Mouse (Mus musculus): ENCODE measurements around the gene Tmem109. TPM values are rescaled to one million over a fixed set of nuclear protein-coding genes. Genes with fewer than 3 reads are reported as not detected.

Tmem109 gene
- polyA plus RNA-seq, 1 experiment = 223 TPM

- no peak for TF ChIP-seq POLR2AphosphoS2 (IDR thresholded peaks at IDR 0.05; ENCODE audit: insufficient read length, low read depth)
- no peak for TF ChIP-seq SRF (IDR thresholded peaks at IDR 0.05; ENCODE audit: control insufficient read depth, insufficient read length, low read depth)
- TF ChIP-seq E2F4 (IDR thresholded peaks at IDR 0.05; ENCODE audit: insufficient read depth) = no peak
- TF ChIP-seq TCF12 (IDR thresholded peaks at IDR 0.05; ENCODE audit: insufficient read depth, poor library complexity, severe bottlenecking) = no peak
- TF ChIP-seq USF1 (IDR thresholded peaks at IDR 0.05; ENCODE audit: low read depth) = no peak
- no peak for TF ChIP-seq MAX (IDR thresholded peaks at IDR 0.05; ENCODE audit: low read depth)
- no peak for TF ChIP-seq REST (IDR thresholded peaks at IDR 0.05; ENCODE audit: insufficient read depth, insufficient read length)
- no peak for TF ChIP-seq MYOD1 (IDR thresholded peaks at IDR 0.05; ENCODE audit: control insufficient read depth in 1 of 3, insufficient read length in 2 of 3, low read depth in 2 of 3)
- TF ChIP-seq TCF3 (IDR thresholded peaks at IDR 0.05; ENCODE audit: insufficient read length, low read depth) = no peak
- Histone ChIP-seq H3K4me2 (ENCODE audit: low read depth) (peak overlapping the region; percentile 83), H3K27me3 (ENCODE audit: control insufficient read depth, insufficient read depth, insufficient read length) (no peaks in the 10 kb centered on the region), H3K79me2 (ENCODE audit: control insufficient read depth, insufficient read depth) (peaks cover 23% of the 10 kb centered on the region), H3ac (ENCODE audit: control insufficient read depth, insufficient read length) (peak overlapping the region; percentile 55), H3K36me3 (ENCODE audit: control insufficient read depth, insufficient read depth) (peaks cover 27% of the 10 kb centered on the region), H3K4me3 (peak overlapping the region; percentile 76)
Measured at GRCm38 (mm10) chr19:10867946-10868622, 13.7 kb downstream of the Tmem109 start.

GRCm38 (mm10) chr19:10866351-10866750 is 15.4 kb downstream of the Tmem109 start:
- TF ChIP-seq MAX (IDR thresholded peaks at IDR 0.05; ENCODE audit: low read depth) = no peak
- TF ChIP-seq POLR2A (IDR thresholded peaks at IDR 0.05; ENCODE audit: insufficient read length, low read depth) = no peak
- TF ChIP-seq REST (IDR thresholded peaks at IDR 0.05; ENCODE audit: insufficient read depth, insufficient read length) = no peak
- no peak for TF ChIP-seq TCF12 (IDR thresholded peaks at IDR 0.05; ENCODE audit: insufficient read depth, poor library complexity, severe bottlenecking)
- TF ChIP-seq USF1 (IDR thresholded peaks at IDR 0.05; ENCODE audit: low read depth) = no peak
- no peak for TF ChIP-seq POLR2AphosphoS2 (IDR thresholded peaks at IDR 0.05; ENCODE audit: insufficient read length, low read depth)
- no peak for TF ChIP-seq SRF (IDR thresholded peaks at IDR 0.05; ENCODE audit: control insufficient read depth, insufficient read length, low read depth)
- TF ChIP-seq E2F4 (IDR thresholded peaks at IDR 0.05; ENCODE audit: insufficient read depth) = no peak
- no peak for TF ChIP-seq CEBPB (IDR thresholded peaks at IDR 0.05; ENCODE audit: insufficient read depth, poor library complexity, severe bottlenecking)
- TF ChIP-seq MYOD1 (IDR thresholded peaks at IDR 0.05; ENCODE audit: control insufficient read depth in 1 of 3, insufficient read length in 2 of 3, low read depth in 2 of 3) = no peak
- no peak for TF ChIP-seq TCF3 (IDR thresholded peaks at IDR 0.05; ENCODE audit: insufficient read length, low read depth)
- no peak for TF ChIP-seq MYOG (IDR thresholded peaks at IDR 0.05; ENCODE audit: control insufficient read depth in 1 of 3, insufficient read depth in 1 of 3, insufficient read length in 2 of 3, low read depth in 2 of 3)
- peaks cover 31% of the 10 kb centered on the region for H3K36me3 ChIP-seq (ENCODE audit: control insufficient read depth, insufficient read depth)
- no peak overlapping the region for H3ac ChIP-seq (ENCODE audit: control insufficient read depth, insufficient read length)
- peaks cover 23% of the 10 kb centered on the region for H3K79me2 ChIP-seq (ENCODE audit: control insufficient read depth, insufficient read depth)
- no peak overlapping the region for H3K4me2 ChIP-seq (ENCODE audit: low read depth)
- no peaks in the 10 kb centered on the region for H3K27me3 ChIP-seq (ENCODE audit: control insufficient read depth, insufficient read depth, insufficient read length)
- H3K4me3 ChIP-seq = no peak overlapping the region

- Histone ChIP-seq H3ac (ENCODE audit: control insufficient read depth, insufficient read length) (no peak overlapping the region), H3K79me2 (ENCODE audit: control insufficient read depth, insufficient read depth) (no peaks in the 10 kb centered on the region), H3K27me3 (ENCODE audit: control insufficient read depth, insufficient read depth, insufficient read length) (no peaks in the 10 kb centered on the region), H3K4me2 (ENCODE audit: low read depth) (no peak overlapping the region), H3K4me3 (no peak overlapping the region), H3K36me3 (ENCODE audit: control insufficient read depth, insufficient read depth) (peaks cover 35% of the 10 kb centered on the region)
- no peak for TF ChIP-seq TCF12 (IDR thresholded peaks at IDR 0.05; ENCODE audit: insufficient read depth, poor library complexity, severe bottlenecking)
- TF ChIP-seq E2F4 (IDR thresholded peaks at IDR 0.05; ENCODE audit: insufficient read depth) = no peak
- TF ChIP-seq TCF3 (IDR thresholded peaks at IDR 0.05; ENCODE audit: insufficient read length, low read depth) = no peak
- no peak for TF ChIP-seq MAX (IDR thresholded peaks at IDR 0.05; ENCODE audit: low read depth)
- no peak for TF ChIP-seq REST (IDR thresholded peaks at IDR 0.05; ENCODE audit: insufficient read depth, insufficient read length)
- no peak for TF ChIP-seq MYOG (IDR thresholded peaks at IDR 0.05; ENCODE audit: control insufficient read depth in 1 of 3, insufficient read depth in 1 of 3, insufficient read length in 2 of 3, low read depth in 2 of 3)
- no peak for TF ChIP-seq USF1 (IDR thresholded peaks at IDR 0.05; ENCODE audit: low read depth)
Measured at GRCm38 (mm10) chr19:10860072-10860497, 21.7 kb downstream of the Tmem109 start.

GRCm38 (mm10) chr19:10856520-10856919 is 25.3 kb downstream of the Tmem109 start:
- Histone ChIP-seq H3K36me3 (ENCODE audit: control insufficient read depth, insufficient read depth) (peaks cover 12% of the 10 kb centered on the region), H3K27me3 (ENCODE audit: control insufficient read depth, insufficient read depth, insufficient read length) (no peaks in the 10 kb centered on the region)

GRCm38 (mm10) chr19:10855422-10855821 is 26.4 kb downstream of the Tmem109 start:
- H3K27me3 ChIP-seq (ENCODE audit: control insufficient read depth, insufficient read depth, insufficient read length) = no peaks in the 10 kb centered on the region
- no peak overlapping the region for H3K4me2 ChIP-seq (ENCODE audit: low read depth)
- no peak for TF ChIP-seq POLR2AphosphoS2 (IDR thresholded peaks at IDR 0.05; ENCODE audit: insufficient read length, low read depth)
- TF ChIP-seq MAX (IDR thresholded peaks at IDR 0.05; ENCODE audit: low read depth) = no peak
- TF ChIP-seq POLR2A (IDR thresholded peaks at IDR 0.05; ENCODE audit: insufficient read length, low read depth) = no peak
- TF ChIP-seq MYOD1 (IDR thresholded peaks at IDR 0.05; ENCODE audit: control insufficient read depth in 1 of 3, insufficient read length in 2 of 3, low read depth in 2 of 3) = no peak
- TF ChIP-seq TCF12 (IDR thresholded peaks at IDR 0.05; ENCODE audit: insufficient read depth, poor library complexity, severe bottlenecking) = no peak
- TF ChIP-seq TCF3 (IDR thresholded peaks at IDR 0.05; ENCODE audit: insufficient read length, low read depth) = no peak
- TF ChIP-seq REST (IDR thresholded peaks at IDR 0.05; ENCODE audit: insufficient read depth, insufficient read length) = no peak
- no peak for TF ChIP-seq CEBPB (IDR thresholded peaks at IDR 0.05; ENCODE audit: insufficient read depth, poor library complexity, severe bottlenecking)
- no peak for TF ChIP-seq USF1 (IDR thresholded peaks at IDR 0.05; ENCODE audit: low read depth)
- TF ChIP-seq MYOG (IDR thresholded peaks at IDR 0.05; ENCODE audit: control insufficient read depth in 1 of 3, insufficient read depth in 1 of 3, insufficient read length in 2 of 3, low read depth in 2 of 3) = no peak
- TF ChIP-seq E2F4 (IDR thresholded peaks at IDR 0.05; ENCODE audit: insufficient read depth) = no peak
- no peak for TF ChIP-seq SRF (IDR thresholded peaks at IDR 0.05; ENCODE audit: control insufficient read depth, insufficient read length, low read depth)

More at GRCm38 (mm10) chr19:10856520-10856919, 25.3 kb downstream of the Tmem109 start:
- no peak overlapping the region for H3K4me2 ChIP-seq (ENCODE audit: low read depth)
- no peaks in the 10 kb centered on the region for H3K79me2 ChIP-seq (ENCODE audit: control insufficient read depth, insufficient read depth)
- no peak overlapping the region for H3K4me3 ChIP-seq
- H3ac ChIP-seq (ENCODE audit: control insufficient read depth, insufficient read length) = no peak overlapping the region
- TF ChIP-seq MYOG (IDR thresholded peaks at IDR 0.05; ENCODE audit: control insufficient read depth in 1 of 3, insufficient read depth in 1 of 3, insufficient read length in 2 of 3, low read depth in 2 of 3) (no peak), CEBPB (IDR thresholded peaks at IDR 0.05; ENCODE audit: insufficient read depth, poor library complexity, severe bottlenecking) (no peak)

More at GRCm38 (mm10) chr19:10855422-10855821, 26.4 kb downstream of the Tmem109 start:
- no peaks in the 10 kb centered on the region for H3K79me2 ChIP-seq (ENCODE audit: control insufficient read depth, insufficient read depth)
- H3K36me3 ChIP-seq (ENCODE audit: control insufficient read depth, insufficient read depth) = peaks cover 8% of the 10 kb centered on the region
- H3ac ChIP-seq (ENCODE audit: control insufficient read depth, insufficient read length) = no peak overlapping the region
- no peak overlapping the region for H3K4me3 ChIP-seq

Data from myocyte (in vitro differentiated cells).